Mouse (Mus musculus): Measurements from ENCODE around the gene 1700066M21Rik. TPM values are rescaled to one million over a fixed set of nuclear protein-coding genes. Genes with fewer than 3 reads are reported as not detected.

1700066M21Rik gene
- total RNA-seq (2021), result 10 to 100 TPM; 17.8 to 18.6 TPM
- long read RNA-seq, experiment 1, transcript 1700066M21Rik-201 (2 exons, 3,008 nt), result major isoform, 16 of 25 reads
- long read RNA-seq, experiment 1, partial matches to known transcripts, result 0 of 25 reads
- long read RNA-seq, experiment 1, other reads (novel, unspliced or antisense), result 9 of 25 reads
- long read RNA-seq, experiment 2, transcript 1700066M21Rik-201 (2 exons, 3,008 nt), result major isoform, 15 of 25 reads
- long read RNA-seq, experiment 2, partial matches to known transcripts, result 0 of 25 reads
- long read RNA-seq, experiment 2, other reads (novel, unspliced or antisense), result 10 of 25 reads

- DNase-seq (ENCODE audit: low spot score in 2 of 2), result peak; percentile 92 to 93
These were observed at the start of gene 1700066M21Rik for GRCm38 (mm10) chr1:57377376-57378341. Gene 1700066M21Rik (plus strand): TSS chr1:57377620.

- DNase-seq (ENCODE audit: low spot score in 2 of 2), result no peak
These were observed 47.9 kb upstream of the 1700066M21Rik start for GRCm38 (mm10) chr1:57329285-57330093.

DNA sequence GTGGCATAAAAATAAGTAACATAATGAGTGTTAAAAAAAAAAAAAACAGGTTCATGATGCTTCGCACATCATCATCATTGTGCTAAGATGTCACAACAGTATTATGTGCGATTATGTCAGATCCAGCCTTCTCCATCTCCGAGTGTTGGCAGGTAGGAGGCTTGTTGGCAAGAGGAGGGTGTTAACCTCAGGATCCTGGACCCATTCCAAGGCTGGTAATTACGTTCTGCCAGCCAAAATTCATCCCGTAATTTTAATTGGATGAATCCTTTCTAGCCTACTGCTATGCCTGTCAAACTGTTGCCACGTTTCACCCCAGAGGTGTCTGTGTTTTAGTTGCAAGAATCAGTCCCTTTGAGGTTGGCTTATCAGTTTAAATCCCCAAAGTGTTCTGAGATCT, 47.2 kb upstream of the 1700066M21Rik start:
- DNase-seq (ENCODE audit: low spot score in 2 of 2), result peak; percentile 19 to 52

DNA sequence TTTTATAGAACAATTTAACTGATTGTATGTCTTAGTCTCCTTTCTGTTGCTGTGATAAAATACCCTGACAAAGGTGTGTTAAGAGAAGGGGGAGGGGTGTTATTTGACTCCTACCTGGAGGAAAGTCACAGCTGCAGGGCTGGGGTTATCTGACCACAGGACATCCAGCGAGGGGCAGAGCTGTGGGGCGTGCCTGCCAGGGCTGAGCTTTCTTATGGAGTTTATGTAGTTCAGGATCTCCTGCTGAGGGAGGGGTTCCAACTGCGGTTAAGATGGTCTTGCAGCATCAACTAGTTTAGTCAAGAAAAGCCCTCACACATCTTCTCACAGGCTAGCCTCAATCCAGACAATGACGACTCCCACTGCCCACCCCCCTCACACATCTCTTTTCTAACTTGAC, 45.4 kb upstream of the 1700066M21Rik start:
- DNase-seq (ENCODE audit: low spot score in 2 of 2), result no peak

DNA sequence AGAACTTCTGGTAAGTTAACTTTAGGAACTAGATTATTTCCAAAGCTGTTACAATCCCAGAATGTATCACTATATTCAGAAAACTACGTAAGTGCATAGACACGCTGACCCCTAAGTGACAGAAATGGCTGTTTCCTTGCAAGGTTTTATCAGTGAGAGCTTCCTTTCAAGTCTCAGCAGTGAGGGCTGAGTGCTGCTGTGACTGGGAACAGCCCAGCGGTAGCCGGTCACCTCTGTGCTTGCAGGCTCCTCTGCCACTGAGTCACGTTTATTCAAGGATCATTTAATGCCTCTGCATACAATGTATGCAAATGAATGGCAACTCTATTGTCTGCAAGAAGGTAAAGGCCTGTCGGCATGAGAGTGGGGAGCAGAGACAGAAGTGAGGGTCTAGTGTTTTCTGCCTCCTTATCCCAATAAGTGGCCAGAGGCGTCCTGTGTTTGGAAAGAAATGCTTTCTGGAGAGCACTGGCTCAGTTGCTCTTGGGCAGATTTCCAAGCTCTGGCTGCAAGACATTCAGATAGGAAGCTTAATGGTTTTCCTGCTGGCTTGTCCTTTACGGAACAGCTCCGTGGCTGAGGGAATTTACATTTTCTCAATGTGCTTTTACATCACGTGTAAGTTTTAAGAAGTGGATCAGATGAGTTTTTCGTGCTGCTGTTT, 43.7 kb upstream of the 1700066M21Rik start:
- no peak for DNase-seq (ENCODE audit: low spot score in 2 of 2)

DNA sequence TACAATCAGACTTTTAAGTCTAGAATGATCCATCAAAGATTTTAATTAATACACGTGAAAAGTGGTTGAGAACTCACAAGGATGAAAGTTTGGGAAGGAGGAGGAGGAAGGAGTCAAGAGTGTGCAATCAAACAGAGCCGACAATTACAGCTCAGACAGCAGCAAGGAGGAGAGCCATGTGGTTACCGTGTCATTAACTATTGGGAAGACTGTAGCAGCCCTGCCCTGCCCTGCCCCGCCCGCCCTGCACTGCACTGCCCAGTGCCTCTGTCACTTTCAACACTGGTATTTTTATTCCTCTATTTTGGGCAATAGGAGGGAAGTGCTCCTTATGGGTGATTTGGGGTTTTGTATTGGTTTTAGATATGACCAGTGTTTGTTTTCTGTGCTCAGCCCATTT, 42.2 kb upstream of the 1700066M21Rik start:
- DNase-seq (ENCODE audit: low spot score in 2 of 2), result no peak

DNA sequence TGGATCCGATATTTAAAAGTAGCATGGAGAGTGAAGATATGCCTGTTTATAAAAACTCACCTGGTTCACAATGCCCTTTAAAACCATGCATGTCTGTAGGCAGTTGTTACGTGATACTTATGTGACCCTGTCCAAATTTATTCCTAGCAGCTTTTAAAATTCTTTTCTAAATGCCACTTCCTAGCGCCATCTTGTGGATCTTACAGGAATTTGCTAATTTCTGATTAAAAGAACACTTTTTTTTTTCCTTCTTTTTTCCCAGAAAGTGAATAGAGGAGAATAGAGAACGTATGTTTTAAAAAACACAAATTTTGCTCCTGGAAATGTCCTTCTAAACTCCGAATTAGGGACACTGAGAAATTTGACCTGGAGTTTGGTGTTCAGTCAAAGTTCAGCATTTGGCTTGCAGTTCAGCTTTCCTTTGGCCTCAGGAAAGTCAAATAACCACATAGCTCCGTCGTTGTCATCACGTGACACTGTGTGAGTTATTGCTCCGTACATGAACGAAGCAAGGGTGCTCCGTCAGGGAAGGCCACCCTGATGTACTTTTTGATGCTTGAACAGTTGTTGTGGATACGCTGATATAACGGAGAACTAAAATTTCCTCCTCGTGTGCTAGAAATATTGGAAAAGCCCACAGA, 38.1 kb upstream of the 1700066M21Rik start:
- DNase-seq (ENCODE audit: low spot score in 2 of 2), result peak in 1 of 2 experiments; percentile 29

GRCm38 (mm10) chr1:57341197-57341596, 36.2 kb upstream of the 1700066M21Rik start:
- DNase-seq (ENCODE audit: low spot score in 2 of 2), result no peak

DNA sequence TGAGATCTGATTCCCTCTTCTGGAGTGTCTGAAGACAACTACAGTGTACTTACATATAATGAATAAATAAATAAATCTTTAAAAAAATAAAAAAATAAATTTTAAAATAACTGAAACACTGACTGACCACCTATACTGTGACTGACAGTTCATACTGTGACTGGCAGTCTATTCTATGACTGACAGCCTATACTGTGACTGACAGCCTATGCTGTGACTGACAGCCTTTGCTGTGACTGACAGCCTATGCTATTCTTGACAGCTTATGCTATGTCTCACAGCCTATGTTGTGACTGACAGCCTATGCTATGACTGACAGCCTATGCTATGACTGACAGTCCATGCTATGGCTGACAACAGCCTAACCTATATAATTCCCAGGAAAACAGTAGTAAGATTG, 29.9 kb upstream of the 1700066M21Rik start:
- no peak for DNase-seq (ENCODE audit: low spot score in 2 of 2)

DNA sequence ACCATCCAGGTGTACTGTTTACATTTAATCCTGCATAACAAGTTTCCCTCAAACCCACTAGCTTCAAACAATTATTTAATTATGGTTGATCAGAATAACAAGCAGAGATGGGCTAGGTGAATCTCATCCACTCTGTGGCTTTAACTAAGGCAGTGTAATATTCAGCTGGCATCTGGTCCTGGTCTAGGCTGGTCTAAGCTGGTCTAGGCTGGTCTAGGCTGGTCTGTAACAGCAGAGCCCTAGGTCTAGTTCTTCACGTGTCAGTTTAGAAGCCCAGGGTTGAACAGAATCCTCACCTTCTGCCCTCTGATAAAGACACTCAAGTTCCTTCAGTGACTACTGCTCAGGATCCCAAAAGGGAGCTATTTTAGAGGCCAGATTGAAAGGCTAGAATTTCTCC, 25.5 kb upstream of the 1700066M21Rik start:
- DNase-seq (ENCODE audit: low spot score in 2 of 2), result no peak

- DNase-seq (ENCODE audit: low spot score in 2 of 2), result no peak
These were observed 18.9 kb upstream of the 1700066M21Rik start for GRCm38 (mm10) chr1:57358546-57358945.

GRCm38 (mm10) chr1:57367446-57367845, 10.0 kb upstream of the 1700066M21Rik start:
- no peak for DNase-seq (ENCODE audit: low spot score in 2 of 2)

- DNase-seq (ENCODE audit: low spot score in 2 of 2), result no peak
These were observed 8.3 kb upstream of the 1700066M21Rik start for GRCm38 (mm10) chr1:57369111-57369510.

GRCm38 (mm10) chr1:57370451-57370850, 7.0 kb upstream of the 1700066M21Rik start:
- no peak for DNase-seq (ENCODE audit: low spot score in 2 of 2)

DNA sequence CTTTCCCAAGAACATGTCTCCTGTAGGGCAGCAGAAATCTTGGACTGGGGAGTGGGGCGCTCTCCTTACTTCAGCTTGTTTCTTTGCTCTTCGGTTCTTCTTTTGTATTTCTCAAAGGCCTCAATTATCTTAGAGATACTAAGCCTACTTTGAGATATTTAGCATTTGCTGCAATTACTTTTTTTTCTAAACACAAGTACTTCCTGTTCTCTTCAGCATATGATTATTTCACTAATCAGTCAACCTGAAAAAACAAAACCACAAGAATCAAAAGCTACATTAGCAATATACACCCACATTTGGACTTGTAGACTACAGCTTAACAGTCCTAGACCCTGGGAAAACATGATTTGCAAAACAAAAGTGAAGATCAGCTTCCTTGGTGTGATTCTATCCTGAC, 2.1 kb upstream of the 1700066M21Rik start:
- DNase-seq (ENCODE audit: low spot score in 2 of 2), result no peak

- no peak for DNase-seq (ENCODE audit: low spot score in 2 of 2)
These were observed 614 bp upstream of the 1700066M21Rik start for GRCm38 (mm10) chr1:57376806-57377205.

DNA sequence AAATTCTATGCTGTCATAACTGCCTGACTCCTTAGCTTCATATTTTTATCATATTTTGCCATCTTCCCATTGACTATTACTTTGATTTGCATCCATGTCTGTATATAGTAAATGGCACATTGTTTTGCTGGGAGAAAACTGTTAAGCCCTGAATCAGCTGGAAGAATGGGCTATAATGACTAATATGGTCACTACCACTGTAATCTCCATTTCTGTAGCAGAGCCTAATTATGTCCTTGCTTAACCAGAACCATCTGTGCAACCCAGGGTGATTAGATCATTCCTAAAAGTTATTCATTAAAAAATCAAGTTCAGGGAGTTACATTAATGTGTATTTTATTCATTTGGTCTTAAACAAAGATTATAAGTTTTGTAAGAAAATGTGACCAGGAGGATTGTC, 9.1 kb downstream of the 1700066M21Rik start:
- no peak for DNase-seq (ENCODE audit: low spot score in 2 of 2)

- DNase-seq (ENCODE audit: low spot score in 2 of 2), result peak; percentile 40 to 80
These were observed 10.5 kb downstream of the 1700066M21Rik start for GRCm38 (mm10) chr1:57387876-57388275.

- DNase-seq (ENCODE audit: low spot score in 2 of 2), result no peak
These were observed 11.2 kb downstream of the 1700066M21Rik start for GRCm38 (mm10) chr1:57388402-57389155.

All from layer of hippocampus, postnatal 14 days (tissue).